Mouse (Mus musculus) MEL (cell line): ENCODE results near the gene Mapt.

ENCODE experiments used
- CTCF ChIP-seq, 3 experiments: IDR thresholded peaks in 2 of 3; conservative IDR thresholded peaks in 1 of 3; 2 replicates each; pipeline ENCODE4 v1.5.1; 2011 to 2012; ENCODE audit warnings: low read length in 3 of 3, low read depth in 2 of 3, mild to moderate bottlenecking in 2 of 3, improper control_type of control experiment in 1 of 3, inconsistent platforms in 1 of 3, mixed read lengths in 1 of 3, moderate library complexity in 1 of 3; ENCODE audit not compliant: control insufficient read depth in 1 of 3, insufficient read depth in 1 of 3, poor library complexity in 1 of 3, severe bottlenecking in 1 of 3
- JUND ChIP-seq: IDR thresholded peaks from 2 replicates; pipeline ENCODE4 v1.6.1; 2011; ENCODE audit warnings: low read depth, mild to moderate bottlenecking, improper control_type of control experiment, low read length

GRCm38 (mm10) chr11:104287113-104287512 is 55.9 kb downstream of the Mapt start:
- TF ChIP-seq CTCF (IDR thresholded peaks at IDR 0.05 in 2 of 3, conservative IDR thresholded peaks at IDR 0.05 in 1 of 3; ENCODE audit: control insufficient read depth in 1 of 3, insufficient read depth in 1 of 3, low read depth in 2 of 3, low read length in 3 of 3, poor library complexity in 1 of 3, severe bottlenecking in 1 of 3) (no peak), JUND (no peak)
